8 mouse cellular contexts compared by ENCODE assay signal in the genomic region with DNA sequence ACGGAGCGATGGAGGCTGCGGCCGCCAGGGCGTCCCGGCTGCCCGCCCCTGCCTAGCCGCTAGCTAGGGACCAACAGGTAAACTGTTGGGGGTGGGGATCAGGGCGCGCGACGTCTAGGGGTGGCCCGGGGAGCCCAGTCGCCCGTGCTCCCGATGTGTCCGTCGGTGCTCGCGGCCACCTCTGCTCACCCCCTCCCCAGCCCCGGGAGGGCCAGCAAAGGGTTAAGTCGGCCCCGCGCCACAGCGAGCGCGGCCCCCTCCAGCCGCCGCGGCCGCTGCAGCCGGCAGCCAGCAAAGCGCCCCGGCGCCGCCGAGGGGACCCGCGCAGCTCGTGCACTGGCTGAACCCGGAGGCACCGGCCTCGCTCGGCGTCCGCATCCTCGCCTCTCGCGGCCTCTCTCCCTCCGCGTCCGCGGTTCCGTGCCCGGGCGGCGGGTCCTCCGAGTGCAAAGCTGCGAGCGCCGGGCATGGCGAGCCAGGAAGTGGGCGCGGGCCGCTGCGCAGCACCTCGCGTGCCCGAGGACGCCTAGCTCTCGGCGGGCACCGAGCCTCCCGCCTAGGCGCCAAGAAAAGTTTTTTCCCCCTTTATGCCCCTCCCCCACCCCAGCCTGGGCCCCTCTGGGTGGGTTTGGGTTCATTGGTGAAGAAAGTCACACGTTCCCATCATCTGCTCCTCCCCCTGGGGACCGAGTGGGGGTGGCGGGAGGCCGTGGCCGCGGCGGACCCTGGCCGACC. TPM values are rescaled to one million over a fixed set of nuclear protein-coding genes. Genes with fewer than 3 reads are reported as not detected.
DNase-seq lines count a peak whose midpoint lies in the region; ATAC-seq and TF ChIP-seq lines count a peak whose summit lies in the region.

No protein-coding gene starts in this region.

- intact Hi-C loops in heart, postnatal 36 days (cut with DNase I) = loop anchor here (2.0 kb wide), 1 partner anchor 23 kb away; no protein-coding TSS in a partner anchor
- intact Hi-C loops in left cerebral cortex, adult 2 months (cut with DNase I) = loop anchor here (1.0 to 5.0 kb wide), 4 partner anchors 53 to 429 kb away; partner anchors contain the start of genes Selenot and Siah2

- H3K4me2 ChIP-seq in forebrain, embryonic 12.5 days = peak overlapping the region; percentile 96

- peak overlapping the region; percentile 96 for H3K27ac ChIP-seq in forebrain, embryonic 12.5 days
- H3K27ac ChIP-seq in left cerebral cortex, adult 2 months = peak overlapping the region; percentile 98
- H3K27ac ChIP-seq in midbrain, embryonic 10.5 days (replicated peaks) = peak overlapping the region; percentile 95

- H3K9me3 ChIP-seq in forebrain, embryonic 12.5 days = no peaks in the 10 kb centered on the region
- no peaks in the 10 kb centered on the region for H3K9me3 ChIP-seq in midbrain, embryonic 10.5 days (replicated peaks)

- H3K27me3 ChIP-seq in forebrain, embryonic 12.5 days = peaks cover 17% of the 10 kb centered on the region; the same call in 1 of the 2 replicates
- H3K27me3 ChIP-seq in midbrain, embryonic 10.5 days (ENCODE audit: low read depth, poor library complexity, severe bottlenecking) = peaks cover 52% of the 10 kb centered on the region
- no peaks in the 10 kb centered on the region for H3K27me3 ChIP-seq in splenic B cell, adult 2 months (ENCODE audit: control insufficient read depth, insufficient read depth, low read length, poor library complexity, severe bottlenecking)

- WGBS in forebrain, embryonic 12.5 days = under 1% methylated on average over 77 of the region's 83 CpGs
- WGBS in midbrain, embryonic 10.5 days = under 1% methylated on average over 82 of the region's 83 CpGs

- peak; percentile 34; the same call in 1 of the 2 replicates for TF ChIP-seq POLR2A in brain, embryonic 14.5 days (IDR thresholded peaks at IDR 0.05; ENCODE audit: borderline replicate concordance, extremely low read depth, insufficient read depth, insufficient read length, poor library complexity, severe bottlenecking)

- peak; percentile 26; the same call in 1 of the 2 replicates for TF ChIP-seq CTCF in brain, embryonic 14.5 days (IDR thresholded peaks at IDR 0.05; ENCODE audit: borderline replicate concordance, extremely low read depth, insufficient read depth, insufficient read length)
- TF ChIP-seq CTCF in left cerebral cortex, adult 2 months (IDR thresholded peaks at IDR 0.05) = peak; percentile 12; the same call in 1 of the 2 replicates

- peak overlapping the region; percentile 85 for H3K4me3 ChIP-seq in forebrain, embryonic 12.5 days (replicated peaks)
- peak overlapping the region; percentile 68 for H3K4me3 ChIP-seq in left cerebral cortex, adult 2 months
- H3K4me3 ChIP-seq in midbrain, embryonic 10.5 days = peak overlapping the region; percentile 83

- peak overlapping the region; percentile 82 for H3K9ac ChIP-seq in forebrain, embryonic 12.5 days

- H3K4me1 ChIP-seq in forebrain, embryonic 12.5 days = peaks cover 9% of the 10 kb centered on the region
- H3K4me1 ChIP-seq in midbrain, embryonic 10.5 days = peaks cover 34% of the 10 kb centered on the region

- DNase-seq in R1 (ENCODE audit: low read depth, low spot score) = peak; percentile 68
- peak; percentile 80 for DNase-seq in brain, embryonic 14.5 days (ENCODE audit: low read depth)
- DNase-seq in heart, postnatal 36 days = peak; percentile 45 to 70
- DNase-seq in left cerebral cortex, adult 2 months (ENCODE audit: extremely low spot score in 1 of 2, low spot score in 2 of 2) = peak in 1 of 2 experiments; percentile 50
- peak; percentile 82 for DNase-seq in midbrain, embryonic 10.5 days (ENCODE audit: low spot score)
- DNase-seq in splenic B cell, adult 2 months (ENCODE audit: low read depth, low spot score) = peak; percentile 6
- DNase-seq in c-Kit-positive CD71-positive TER-119-positive erythroid progenitor cells, embryonic 14.5 days (ENCODE audit: low spot score) = no peak

- ATAC-seq in forebrain, embryonic 12.5 days (ENCODE audit: low FRiP score) = peak; percentile 77

- H3K36me3 ChIP-seq in forebrain, embryonic 12.5 days (replicated peaks) = no peaks in the 10 kb centered on the region
- H3K36me3 ChIP-seq in midbrain, embryonic 10.5 days = no peaks in the 10 kb centered on the region
- no peaks in the 10 kb centered on the region for H3K36me3 ChIP-seq in splenic B cell, adult 2 months (ENCODE audit: control insufficient read depth, insufficient read depth, low read length, poor library complexity, severe bottlenecking)

RNA-seq across cellular contexts. Expression of gene Med12l, which starts 0.5 kb away (rescaled TPM):
- 9.8 and 12.3 TPM in 2 replicates for polyA plus RNA-seq in brain, embryonic 14.5 days (2012; rRNA removed)
- 6.6 and 7.2 TPM in 2 replicates for polyA plus RNA-seq in forebrain, embryonic 12.5 days (2016; fragmentation: Nextera tagmentation; extraction: Ambion mirVana)
- total RNA-seq in heart, postnatal 36 days (2021) = 1 to 10 TPM; 6.2 to 6.6 TPM
- total RNA-seq in left cerebral cortex, adult 2 months (2021) = 10 to 100 TPM; 46.5 to 52.0 TPM
- 2.3 and 2.7 TPM in 2 replicates for polyA plus RNA-seq in midbrain, embryonic 10.5 days (2016; fragmentation: Nextera tagmentation; extraction: Ambion mirVana)
